Mouse (Mus musculus) kidney, embryonic 16.5 days (tissue): ENCODE results near the gene Pde8b. TPM values are rescaled to one million over a fixed set of nuclear protein-coding genes. Genes with fewer than 3 reads are reported as not detected.

ENCODE experiments used
- ATAC-seq: fragments of 200-750 bp; cut with Nextera tagmentation; 2 replicates; pipeline ENCODE4 v1.8.0; 2017; ENCODE audit warnings: moderate TSS enrichment; ENCODE audit not compliant: low FRiP score, low TSS enrichment
- H3K27ac ChIP-seq: fragments of 300-500 bp; sonication (generic); 2 replicates; pipeline ENCODE4 v1.5.1; 2014; ENCODE audit warnings: low read length
- H3K27me3 ChIP-seq: fragments of 300-500 bp; sonication (generic); 2 replicates; pipeline ENCODE4 v1.6.1; 2014; ENCODE audit warnings: low read length, control low read depth, mixed read lengths; ENCODE audit not compliant: insufficient read depth
- H3K36me3 ChIP-seq: fragments of 300-500 bp; sonication (generic); 2 replicates; pipeline ENCODE4 v1.6.1; 2014; ENCODE audit warnings: low read length, control low read depth, mixed read lengths; ENCODE audit not compliant: insufficient read depth
- H3K4me1 ChIP-seq: fragments of 300-500 bp; sonication (generic); 2 replicates; pipeline ENCODE4 v1.6.1; 2014; ENCODE audit warnings: low read length, control low read depth, mixed read lengths; ENCODE audit not compliant: insufficient read depth
- H3K4me2 ChIP-seq: fragments of 300-500 bp; sonication (generic); replicated peaks from 2 replicates; pipeline ENCODE4 v1.6.1; 2014; ENCODE audit warnings: low read depth, low read length
- H3K4me3 ChIP-seq: fragments of 300-500 bp; sonication (generic); 2 replicates; pipeline ENCODE4 v1.5.1; 2014; ENCODE audit warnings: mild to moderate bottlenecking, low read length
- H3K9ac ChIP-seq: fragments of 300-500 bp; sonication (generic); replicated peaks from 2 replicates; pipeline ENCODE4 v1.6.1; 2014; ENCODE audit warnings: low read length
- H3K9me3 ChIP-seq: fragments of 300-500 bp; sonication (generic); 2 replicates; pipeline ENCODE4 v1.6.1; 2016; ENCODE audit warnings: low read length, control low read depth
- WGBS: fragments of 180-500 bp; shearing (Covaris S2); extraction: QIAGEN DNeasy Blood & Tissue Kit; methylation state at CpG from one replicate; pipeline ENCODE4 v1.1.7; 2014; 5-methylcytosine and 5-hydroxymethylcytosine counted together
- polyA plus RNA-seq: library from polyadenylated mRNA; unstranded; fragments of >200 nt; fragmentation: Nextera tagmentation; extraction: Ambion mirVana; gene quantifications from 2 replicates; pipeline ENCODE4 v1.2.1, GENCODE M21; 2015

The Pde8b gene
- 12.4 and 14.4 TPM in 2 replicates for polyA plus RNA-seq

DNA sequence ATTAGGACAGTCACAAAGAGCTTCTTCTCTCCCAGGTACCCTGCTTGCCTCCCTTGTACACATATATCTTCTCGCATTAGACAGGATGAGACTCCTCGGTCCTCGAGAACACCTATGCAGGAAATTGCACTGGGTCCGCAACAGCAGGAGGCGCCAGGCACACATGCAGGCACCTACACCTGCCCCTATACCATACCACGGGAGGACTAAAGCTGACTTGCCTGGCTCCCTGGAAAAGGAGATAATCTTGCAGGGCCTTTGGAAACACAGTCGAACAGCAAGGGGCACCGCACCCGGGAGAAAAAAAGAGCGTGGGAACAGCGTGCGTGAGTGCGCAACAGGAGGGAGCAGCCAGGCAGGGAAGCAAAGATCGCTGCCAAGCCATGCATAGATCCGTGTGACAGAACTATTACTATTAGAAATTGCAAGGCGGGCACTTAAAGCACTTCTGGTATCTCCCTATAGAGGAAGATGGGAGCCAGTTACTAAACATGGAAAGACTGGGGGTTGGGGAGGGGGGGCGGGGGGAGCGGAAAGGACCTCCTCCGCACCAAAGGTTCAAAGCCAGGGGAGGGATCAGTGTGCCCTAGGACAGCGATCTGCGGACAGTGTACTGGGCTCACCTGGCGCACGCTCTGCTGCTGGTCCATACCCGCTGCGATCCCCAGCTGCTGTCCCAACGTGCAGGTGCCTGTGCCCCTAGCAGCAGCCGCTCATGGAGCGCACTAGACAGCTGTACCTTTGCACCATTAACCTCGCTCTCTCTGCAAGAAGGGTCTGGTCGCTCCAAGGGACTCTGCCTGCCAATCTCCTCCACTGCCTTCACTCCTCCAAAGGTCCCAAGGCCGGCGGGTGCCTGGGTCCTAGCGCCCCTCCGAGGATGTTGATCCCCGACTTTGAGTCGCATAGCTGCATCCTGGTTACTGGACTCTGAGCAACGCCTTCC lies at the start of gene Pde8b:
Gene Pde8b, minus strand, starts transcription at position 826 of the 946 bp plus-strand sequence.
- Histone ChIP-seq H3K27ac (0 out of 2 replicates have a peak within 1 kb of the TSS, but pooled peaks have one; percentile 22), H3K4me1 (peaks cover 9% of the 10 kb centered on the region; the same call in 1 of the 2 replicates), H3K36me3 (no peaks in the 10 kb centered on the region), H3K4me2 (peak within 1 kb of the TSS; percentile 65), H3K27me3 (no peaks in the 10 kb centered on the region), H3K9me3 (no peaks in the 10 kb centered on the region), H3K9ac (peak within 1 kb of the TSS; percentile 54), H3K4me3 (peak within 1 kb of the TSS; percentile 51)
- ATAC-seq: peak; percentile 93
- 2% methylated on average over 37 of the region's 37 CpGs for WGBS

DNA sequence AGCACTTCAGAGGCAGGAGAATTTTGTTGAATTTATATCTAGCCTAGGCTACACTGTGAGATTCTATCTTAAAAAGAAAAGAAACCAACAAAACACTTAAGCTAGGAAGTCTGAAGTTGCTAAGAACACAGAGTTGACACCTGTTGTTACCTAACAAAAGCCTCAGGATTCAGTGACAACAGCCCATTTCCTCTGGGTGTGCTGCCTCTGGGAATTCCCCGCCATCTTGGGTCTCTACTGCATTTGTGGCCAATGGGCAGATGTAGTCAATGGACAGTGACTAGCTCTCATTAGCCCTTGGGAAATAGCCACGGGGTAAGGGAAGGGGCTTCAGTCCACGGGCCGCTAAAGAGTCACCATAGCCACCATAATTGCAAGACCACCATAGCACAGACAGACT lies 41.8 kb upstream of the Pde8b start:
- Histone ChIP-seq H3K9ac (no peak overlapping the region), H3K4me2 (no peak overlapping the region), H3K27ac (no peak overlapping the region), H3K27me3 (0 out of 2 replicates have a peak, but pooled peaks cover 3% of the 10 kb centered on the region), H3K9me3 (no peaks in the 10 kb centered on the region), H3K36me3 (no peaks in the 10 kb centered on the region), H3K4me3 (no peak overlapping the region), H3K4me1 (no peaks in the 10 kb centered on the region)
- WGBS: 91% methylated on average over 4 of the region's 4 CpGs
- no peak for ATAC-seq

DNA sequence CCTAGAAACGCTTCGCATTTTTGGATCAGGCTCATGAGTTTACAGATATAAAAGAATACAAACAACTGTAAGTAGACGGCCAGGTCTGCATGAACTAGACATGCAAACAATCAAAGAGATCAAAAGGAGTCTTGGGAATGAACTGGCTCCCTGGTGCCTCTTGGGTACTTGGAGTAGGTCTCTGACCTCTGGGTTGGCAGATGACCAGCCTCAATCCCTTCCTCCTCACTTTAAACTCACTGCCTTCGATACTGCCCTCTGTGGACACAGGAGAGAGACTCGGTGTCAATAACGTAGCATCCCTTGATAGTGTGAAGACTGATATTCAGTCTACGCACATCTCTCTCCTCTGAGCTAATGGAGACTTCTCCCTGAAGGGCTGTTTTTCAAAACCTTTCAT lies 37.9 kb upstream of the Pde8b start:
- no peak overlapping the region for H3K27ac ChIP-seq
- no peak for ATAC-seq
- H3K4me3 ChIP-seq: no peak overlapping the region
- H3K4me2 ChIP-seq: no peak overlapping the region
- H3K9me3 ChIP-seq: no peaks in the 10 kb centered on the region
- no peak overlapping the region for H3K9ac ChIP-seq
- no peaks in the 10 kb centered on the region for H3K36me3 ChIP-seq
- H3K27me3 ChIP-seq: 0 out of 2 replicates have a peak, but pooled peaks cover 3% of the 10 kb centered on the region
- peaks cover 2% of the 10 kb centered on the region; the same call in 1 of the 2 replicates for H3K4me1 ChIP-seq
- 65% methylated on average over 7 of the region's 7 CpGs for WGBS

DNA sequence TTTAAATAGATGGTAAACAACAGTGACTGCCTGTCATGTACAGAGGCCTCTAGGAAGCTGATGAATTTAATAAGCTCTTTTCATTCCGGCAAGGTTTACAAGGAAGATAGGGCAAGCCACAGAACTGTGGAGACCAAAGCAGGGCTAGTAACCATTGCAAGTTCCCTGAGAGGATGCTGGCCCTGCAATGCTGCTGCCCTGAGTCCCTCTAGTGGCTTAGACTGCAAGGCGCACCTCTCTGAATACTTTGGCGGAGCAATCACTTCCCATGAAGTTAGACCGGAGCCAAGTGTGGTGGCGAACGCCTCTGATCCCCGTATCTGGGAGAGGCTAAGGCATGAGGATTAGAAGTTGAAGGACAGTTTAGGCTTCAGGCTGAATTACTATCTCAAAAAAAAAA lies 36.9 kb upstream of the Pde8b start:
- H3K4me3 ChIP-seq: no peak overlapping the region
- ATAC-seq: peak; percentile 89

DNA sequence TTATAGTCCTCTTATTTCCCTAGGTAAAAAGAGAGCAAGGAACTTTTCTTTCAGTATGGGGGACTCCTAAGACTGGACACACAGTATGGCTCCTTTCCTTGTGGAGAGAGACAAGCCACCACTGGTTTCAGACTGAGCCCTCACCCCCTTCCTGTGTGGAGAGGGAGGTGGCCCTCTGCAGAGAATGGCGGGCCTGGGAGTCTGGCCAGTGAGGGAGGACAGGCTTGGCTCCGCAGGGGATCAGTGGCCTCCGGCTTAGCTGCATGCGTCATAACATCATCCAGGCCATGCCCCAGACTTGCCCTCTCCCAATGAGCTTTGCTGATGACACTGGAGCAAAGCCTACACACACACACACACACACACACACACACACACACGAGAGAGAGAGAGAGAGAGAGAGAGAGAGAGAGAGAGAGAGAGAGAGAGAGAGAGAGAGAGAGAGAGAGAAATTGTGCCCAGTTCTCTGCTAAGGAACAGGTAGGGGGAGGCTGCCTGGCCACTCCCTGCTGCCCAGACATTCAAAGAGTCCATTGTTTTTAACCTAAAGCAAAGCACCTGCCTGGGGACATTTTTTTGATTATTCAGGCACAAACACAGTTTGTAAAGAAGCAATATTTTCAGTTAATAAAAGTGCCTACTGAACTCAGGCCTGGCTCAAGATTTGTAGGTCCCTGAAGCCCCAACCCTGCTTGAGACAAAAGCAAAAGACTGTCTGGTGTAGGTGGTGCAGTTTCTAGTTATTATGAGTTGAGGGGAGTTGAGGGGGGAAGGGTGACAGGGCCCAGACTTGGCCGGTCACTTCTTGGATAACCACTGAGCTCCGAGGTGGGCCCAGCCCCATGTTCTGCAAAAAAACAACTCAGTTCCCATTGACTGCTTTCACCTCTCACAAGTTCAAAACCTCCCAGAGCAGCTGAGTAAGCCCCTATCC lies 31.9 kb upstream of the Pde8b start:
- H3K9ac ChIP-seq: no peak overlapping the region
- 29% methylated on average over 6 of the region's 7 CpGs for WGBS
- no peaks in the 10 kb centered on the region for H3K27me3 ChIP-seq
- no peaks in the 10 kb centered on the region for H3K36me3 ChIP-seq
- no peak overlapping the region for H3K4me2 ChIP-seq
- H3K4me3 ChIP-seq: no peak overlapping the region
- peaks cover 13% of the 10 kb centered on the region for H3K4me1 ChIP-seq
- H3K27ac ChIP-seq: peak overlapping the region; percentile 58
- no peaks in the 10 kb centered on the region for H3K9me3 ChIP-seq
- peak; percentile 72 for ATAC-seq

More for the DNA sequence above, 36.9 kb upstream of the Pde8b start:
- no peak overlapping the region for H3K27ac ChIP-seq
- WGBS: 3% methylated on average over 7 of the region's 7 CpGs
- H3K4me2 ChIP-seq: no peak overlapping the region
- H3K4me1 ChIP-seq: peaks cover 10% of the 10 kb centered on the region
- H3K27me3 ChIP-seq: 0 out of 2 replicates have a peak, but pooled peaks cover 3% of the 10 kb centered on the region
- no peaks in the 10 kb centered on the region for H3K36me3 ChIP-seq
- H3K9me3 ChIP-seq: no peaks in the 10 kb centered on the region
- H3K9ac ChIP-seq: no peak overlapping the region

DNA sequence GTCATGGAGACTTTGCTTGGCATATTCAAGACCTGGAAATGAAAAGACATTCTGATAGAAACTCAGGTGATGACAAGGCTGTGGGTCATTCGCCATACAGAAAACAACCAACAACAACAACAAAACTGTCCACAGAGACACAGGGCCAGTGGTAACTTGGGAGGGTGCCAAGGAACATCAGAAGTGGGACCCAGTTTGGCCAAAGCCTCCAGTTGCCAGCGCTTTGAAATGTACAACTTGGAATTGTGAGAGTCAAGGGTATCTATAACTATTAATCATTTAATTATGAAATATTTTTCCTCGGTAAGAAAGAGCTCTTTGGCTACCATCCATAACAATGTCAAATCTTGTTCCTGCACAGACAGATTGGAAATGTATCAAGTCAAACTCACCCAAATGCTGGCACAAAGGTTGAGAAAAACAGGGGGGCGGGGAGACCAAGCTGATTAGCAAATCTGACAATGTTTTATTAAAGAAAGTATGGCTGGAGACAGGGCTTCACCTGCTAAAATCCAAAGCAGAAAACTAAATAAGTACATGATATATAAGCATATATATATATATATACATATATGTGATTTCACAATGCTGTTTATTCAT lies 28.4 kb upstream of the Pde8b start:
- Histone ChIP-seq H3K27ac (no peak overlapping the region), H3K4me2 (no peak overlapping the region), H3K27me3 (no peaks in the 10 kb centered on the region), H3K9me3 (no peaks in the 10 kb centered on the region), H3K36me3 (no peaks in the 10 kb centered on the region), H3K9ac (no peak overlapping the region), H3K4me3 (no peak overlapping the region), H3K4me1 (peaks cover 13% of the 10 kb centered on the region)
- no peak for ATAC-seq
- 83% methylated on average over 4 of the region's 4 CpGs for WGBS

DNA sequence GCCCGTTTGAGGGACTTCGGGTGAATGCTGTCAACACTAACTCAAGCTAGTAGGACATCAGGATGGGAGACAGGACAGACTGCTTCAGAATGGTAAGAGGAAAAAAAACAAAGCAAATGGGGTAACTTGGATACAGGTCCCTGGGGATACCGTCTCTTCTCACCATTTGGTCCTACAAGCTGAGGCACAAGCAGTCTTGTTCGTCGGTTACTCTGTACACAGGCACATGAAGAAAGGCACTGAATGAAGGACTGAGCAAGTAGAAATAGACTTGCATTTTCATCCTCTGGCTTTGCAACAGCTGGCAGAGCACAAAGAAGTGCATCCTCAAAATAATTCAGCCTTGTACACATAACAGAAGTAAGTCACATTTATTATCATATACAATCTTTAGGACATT lies 14.6 kb upstream of the Pde8b start:
- ATAC-seq: no peak
- Histone ChIP-seq H3K9me3 (no peaks in the 10 kb centered on the region), H3K27ac (no peak overlapping the region)

DNA sequence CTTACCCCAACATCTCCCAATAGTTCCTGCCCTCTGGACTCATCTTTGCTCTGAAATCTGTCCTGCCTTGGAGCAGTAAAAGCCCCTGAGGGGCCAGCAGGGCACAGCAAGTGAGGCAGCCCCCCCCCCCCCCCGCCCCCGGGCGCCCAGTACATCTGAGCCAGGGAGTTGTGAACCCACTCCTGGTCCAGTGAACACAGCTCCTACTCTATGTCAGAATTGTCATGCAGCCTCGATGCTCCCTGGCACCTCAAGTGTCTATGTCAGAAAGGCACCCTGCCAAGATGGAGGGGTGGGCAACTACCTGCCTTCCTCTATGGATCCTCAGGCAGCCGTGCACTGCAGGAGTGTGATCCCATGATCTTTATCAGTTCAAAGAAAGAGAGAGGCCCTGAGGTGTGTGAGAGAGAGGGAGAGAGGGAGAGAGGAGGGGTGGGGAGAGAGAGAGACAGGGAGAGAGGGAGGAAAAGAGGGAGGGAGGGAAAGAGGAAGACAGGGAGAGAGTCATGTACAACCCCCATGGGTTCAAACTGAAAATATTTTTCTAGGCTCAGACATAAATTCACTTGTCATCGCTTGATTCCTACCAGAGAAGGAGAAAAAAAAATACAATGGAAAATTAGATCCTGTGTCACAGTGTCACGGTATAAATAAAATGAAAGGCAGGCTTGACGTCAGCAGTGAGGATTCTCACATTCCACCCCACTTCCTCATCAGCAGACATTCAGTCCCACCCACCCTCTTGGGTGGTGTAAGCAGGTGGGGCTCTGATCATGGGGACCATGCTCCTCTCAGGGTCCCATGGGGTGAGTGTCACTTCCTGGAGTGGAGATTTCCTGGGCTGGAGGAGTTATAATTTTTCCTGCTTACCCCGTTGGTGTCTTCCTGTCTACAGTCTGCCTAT lies 11.0 kb upstream of the Pde8b start:
- Histone ChIP-seq H3K27me3 (no peaks in the 10 kb centered on the region), H3K4me3 (no peak overlapping the region), H3K9ac (no peak overlapping the region), H3K9me3 (no peaks in the 10 kb centered on the region), H3K4me2 (no peak overlapping the region), H3K27ac (peak overlapping the region; percentile 48; the same call in 1 of the 2 replicates), H3K36me3 (no peaks in the 10 kb centered on the region), H3K4me1 (peaks cover 15% of the 10 kb centered on the region)
- ATAC-seq: peak; percentile 89
- 33% methylated on average over 9 of the region's 9 CpGs for WGBS

More for the DNA sequence above, 14.6 kb upstream of the Pde8b start:
- Histone ChIP-seq H3K9ac (no peak overlapping the region), H3K4me2 (no peak overlapping the region), H3K4me1 (peaks cover 15% of the 10 kb centered on the region), H3K4me3 (no peak overlapping the region), H3K36me3 (no peaks in the 10 kb centered on the region), H3K27me3 (no peaks in the 10 kb centered on the region)
- WGBS: 51% methylated on average over 5 of the region's 5 CpGs
